Mouse (Mus musculus) right cerebral cortex, postnatal 10 days (tissue): ENCODE measurements around the gene Mapk6.

Experiments used
- DNase-seq, 2 experiments: peaks; one replicate each; pipeline ENCODE4 v3.0.0; 2021; ENCODE audit warnings: low spot score in 2 of 2

Gene Mapk6

DNA sequence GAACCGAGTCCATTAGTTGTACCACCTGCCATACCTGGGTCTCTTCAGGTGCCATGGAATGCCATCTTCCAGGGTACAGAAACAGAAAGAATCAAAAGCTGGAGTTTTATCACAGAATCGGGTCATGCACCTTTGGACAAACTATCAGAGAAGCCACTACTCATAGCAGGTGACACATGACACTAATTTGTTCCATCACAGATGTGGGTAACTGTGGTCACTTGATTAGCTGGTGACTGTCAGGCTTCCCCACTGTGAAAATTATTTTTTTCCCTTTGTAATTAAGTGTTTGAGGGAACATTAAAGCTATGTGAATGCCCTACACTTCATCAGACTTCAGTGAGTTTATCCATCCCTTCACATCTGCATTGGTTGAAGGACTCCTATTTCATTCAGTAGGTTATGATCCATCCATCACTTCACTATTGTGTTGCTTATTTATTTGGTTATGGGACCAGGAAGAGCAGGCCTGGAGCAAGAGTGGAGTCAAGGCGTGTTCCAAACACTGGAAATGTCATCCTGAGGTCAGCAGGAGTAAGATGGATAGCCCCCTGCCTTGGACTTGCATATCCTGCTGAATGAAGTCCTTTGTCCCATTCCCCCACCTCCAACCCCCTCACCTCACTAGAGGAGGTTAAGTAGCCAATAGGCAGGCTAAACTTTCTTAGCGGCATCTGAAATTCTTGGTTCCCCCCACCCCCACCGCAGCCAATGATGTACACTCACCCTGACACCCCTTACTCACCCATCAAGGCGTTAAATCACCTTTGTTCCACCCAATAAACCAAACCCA, 14.7 kb upstream of the Mapk6 start:
- DNase-seq = no peak

- DNase-seq = no peak
Measured at GRCm38 (mm10) chr9:75423683-75424082, 13.9 kb upstream of the Mapk6 start.

- no peak for DNase-seq
Measured at GRCm38 (mm10) chr9:75422251-75422691, 12.5 kb upstream of the Mapk6 start.

DNA sequence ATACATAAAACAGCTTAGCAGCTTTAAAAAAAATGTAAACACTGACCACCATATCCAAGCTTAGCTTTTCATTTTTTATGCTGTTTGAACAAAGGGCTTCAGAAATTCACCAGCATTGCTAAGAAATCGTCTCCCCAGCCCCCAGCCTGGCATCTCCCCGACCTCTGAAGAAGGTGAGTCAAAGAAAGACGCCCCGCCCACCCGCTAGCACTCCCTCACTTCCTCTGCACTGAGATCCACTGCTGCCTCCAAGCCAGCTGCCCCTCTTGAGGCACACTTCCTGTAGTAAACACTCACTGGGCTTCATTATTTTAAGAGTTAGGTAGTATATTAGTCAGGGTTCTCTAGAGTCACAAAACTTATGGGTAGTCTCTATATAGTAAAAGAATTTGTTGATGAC, 4.4 kb upstream of the Mapk6 start:
- DNase-seq = no peak

GRCm38 (mm10) chr9:75413206-75413605, 3.4 kb upstream of the Mapk6 start:
- no peak for DNase-seq

GRCm38 (mm10) chr9:75411584-75411983, 1.8 kb upstream of the Mapk6 start:
- DNase-seq = no peak

DNA sequence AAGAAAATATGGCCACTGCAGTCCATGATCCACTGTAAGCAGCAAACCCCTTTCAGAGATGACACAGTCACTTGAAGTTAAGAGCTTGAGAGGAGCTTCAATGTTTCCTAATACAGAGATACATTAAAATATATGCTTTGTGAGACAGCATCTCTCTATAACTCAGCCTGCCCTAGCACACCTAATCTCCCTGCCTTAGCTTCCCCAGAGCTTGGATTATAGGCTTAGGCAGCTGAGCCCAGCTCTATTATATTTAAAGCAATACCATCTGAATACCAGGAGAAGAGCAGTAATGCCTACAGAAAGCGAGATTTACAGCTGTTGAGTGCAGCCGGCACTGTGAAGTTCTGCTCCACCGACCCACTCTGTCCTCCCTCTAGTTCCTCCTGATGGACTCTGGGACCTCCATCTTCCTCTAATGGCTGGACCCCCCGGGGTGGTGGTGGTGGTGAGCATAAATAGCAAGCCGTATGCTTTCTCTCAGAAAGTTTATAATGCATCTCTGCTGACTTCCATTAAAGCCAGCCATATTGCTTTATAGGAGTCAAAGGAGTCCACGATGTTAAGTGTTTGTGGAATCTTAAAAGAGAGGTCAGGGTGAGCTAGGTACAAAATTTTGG, 1.2 kb upstream of the Mapk6 start:
- DNase-seq = no peak

DNA sequence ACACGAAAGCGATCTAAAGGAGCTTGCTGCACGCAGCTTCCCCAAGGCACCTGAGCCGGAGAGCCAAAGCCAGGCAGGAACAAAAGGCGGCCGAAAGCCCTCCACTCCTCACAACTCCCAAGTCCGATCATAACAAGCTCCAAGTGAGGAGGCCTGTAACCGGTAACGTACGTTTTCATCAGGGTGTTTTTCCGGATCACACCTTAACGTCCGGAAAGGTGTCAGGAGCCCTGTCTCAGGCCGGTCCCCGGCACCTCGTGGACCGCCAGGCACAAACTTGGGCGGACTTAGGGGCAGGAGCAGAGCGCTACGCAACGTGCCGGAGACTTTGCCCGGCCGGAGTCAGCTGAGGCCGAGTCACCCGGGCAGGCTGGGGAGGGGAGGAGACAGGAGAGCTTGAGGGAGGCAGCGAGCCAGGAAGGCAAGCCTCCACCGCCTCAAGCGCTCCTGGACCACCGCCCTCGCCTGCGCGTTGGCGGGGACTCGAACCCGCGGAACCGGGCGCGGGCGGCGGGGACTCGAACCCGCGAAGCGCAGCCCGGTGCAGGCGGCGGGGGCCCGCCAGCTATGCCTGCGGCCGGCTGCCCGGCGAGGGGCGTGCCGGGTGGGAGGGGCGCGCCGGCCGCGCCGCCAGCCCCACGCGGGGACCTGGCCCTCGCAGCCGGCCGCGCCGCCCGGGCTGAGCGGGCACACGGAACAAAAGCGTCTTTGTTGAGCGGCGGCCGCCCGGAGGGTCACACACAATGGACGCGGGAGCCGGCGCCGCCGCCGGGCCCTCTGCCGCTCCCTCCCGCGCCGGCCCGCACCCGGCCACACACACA, 564 bp downstream of the Mapk6 start:
- peak; percentile 77 to 78 for DNase-seq

- DNase-seq = no peak
Measured at GRCm38 (mm10) chr9:75408204-75408826, 1.5 kb downstream of the Mapk6 start.

DNA sequence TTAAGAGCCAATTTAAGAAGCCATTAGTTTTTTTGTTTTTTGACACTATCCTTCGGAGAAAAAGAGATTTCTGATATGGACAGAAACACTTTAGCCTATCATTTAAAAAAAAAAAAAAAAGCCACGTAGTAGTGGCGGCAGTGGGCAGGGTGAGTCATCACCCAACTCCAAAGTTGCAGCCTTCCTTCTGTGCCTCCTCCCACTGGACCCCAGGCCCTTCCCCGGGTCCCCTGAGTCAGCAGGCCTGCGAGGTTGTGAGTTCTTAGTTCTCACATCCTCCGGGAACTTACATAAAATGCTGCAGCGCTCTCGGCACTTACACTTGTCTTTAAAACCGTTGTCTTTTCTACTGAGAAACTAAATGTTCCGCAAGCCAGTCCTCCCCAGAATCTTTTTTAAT, 2.0 kb downstream of the Mapk6 start:
- peak; percentile 56 to 57 for DNase-seq

DNA sequence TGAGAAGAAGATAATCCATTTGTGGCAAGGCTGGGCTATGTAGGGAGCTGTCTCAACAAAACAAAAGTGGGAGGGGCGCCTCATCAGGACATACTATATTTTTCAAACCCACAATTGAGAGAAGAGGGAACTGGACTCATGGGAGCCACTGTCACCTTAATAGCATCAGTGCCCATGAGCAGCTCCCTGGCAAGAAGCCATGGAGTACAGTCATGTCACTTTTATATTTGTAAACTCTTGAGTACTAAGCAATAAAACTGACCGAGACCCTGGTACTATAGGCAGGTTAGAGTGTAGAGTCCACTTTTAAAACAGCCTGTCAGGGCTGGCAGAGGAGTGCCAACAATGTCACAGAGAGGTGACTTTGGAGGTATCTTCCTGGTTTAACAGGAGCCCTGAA, 3.7 kb downstream of the Mapk6 start:
- no peak for DNase-seq

- DNase-seq = no peak
Measured at GRCm38 (mm10) chr9:75403520-75403919, 6.3 kb downstream of the Mapk6 start.

DNA sequence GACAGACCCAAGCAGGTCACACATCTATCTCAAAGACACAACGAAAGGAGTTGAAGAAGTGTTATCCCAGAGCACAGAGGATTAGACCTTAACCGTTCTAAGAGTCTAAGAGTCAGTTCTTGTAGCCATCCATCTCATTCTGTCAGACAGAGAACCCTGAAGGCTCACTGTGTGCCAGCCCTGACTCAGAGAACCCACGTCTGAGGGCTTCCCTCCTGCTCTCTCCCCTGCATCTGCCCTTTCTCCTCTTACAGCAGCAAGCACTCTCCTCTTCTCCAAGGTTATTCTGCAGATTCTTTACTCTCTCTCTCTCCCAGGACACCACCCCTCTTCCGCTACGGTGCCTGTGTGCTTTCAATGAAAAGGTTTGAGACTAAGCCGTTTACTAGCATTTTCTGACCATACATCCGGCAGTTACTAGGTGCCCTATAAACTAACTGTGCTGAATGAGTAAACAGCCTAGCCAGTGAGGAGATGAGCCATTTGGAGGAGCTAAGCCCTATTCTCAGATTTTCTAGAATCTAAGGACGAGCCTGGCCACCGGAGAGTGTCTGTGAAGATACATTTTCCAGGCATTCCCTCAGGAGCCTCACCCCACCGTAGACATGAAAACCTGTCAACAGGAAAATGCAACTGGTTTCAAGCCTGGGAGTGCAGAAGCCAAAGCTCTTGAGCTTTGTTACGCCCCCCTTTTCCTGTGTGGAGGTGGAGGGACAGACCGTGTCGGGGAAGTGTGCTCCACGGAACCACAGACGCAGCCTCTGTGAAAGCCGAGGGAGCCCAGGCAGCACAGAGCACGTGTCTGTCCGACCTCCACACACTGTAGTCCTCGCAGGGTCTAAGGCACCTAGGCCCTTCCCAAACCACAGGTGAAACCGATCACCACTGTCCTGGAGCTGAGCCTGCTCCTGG, 8.0 kb downstream of the Mapk6 start:
- no peak for DNase-seq

GRCm38 (mm10) chr9:75400639-75401038, 9.2 kb downstream of the Mapk6 start:
- no peak for DNase-seq

DNA sequence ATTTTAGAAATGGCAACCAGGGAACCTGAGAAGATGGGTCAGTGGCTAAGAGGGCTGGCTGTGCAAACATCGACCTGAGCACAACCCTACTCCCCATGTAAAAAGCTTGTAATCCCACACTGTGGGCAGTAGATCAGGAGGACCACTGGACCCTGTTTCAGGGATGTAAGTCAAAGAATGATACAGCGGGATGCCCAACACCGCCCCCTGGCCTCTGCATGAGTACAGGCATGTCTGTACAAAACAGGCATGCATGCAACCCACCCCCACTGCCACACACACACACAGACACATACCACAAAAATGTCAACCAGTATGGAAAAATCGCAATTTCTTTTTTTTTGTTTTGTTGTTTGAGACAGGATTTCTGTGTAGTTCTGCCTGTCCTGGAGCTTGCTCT, 10.7 kb downstream of the Mapk6 start:
- no peak for DNase-seq

GRCm38 (mm10) chr9:75395971-75396370, 13.8 kb downstream of the Mapk6 start:
- no peak for DNase-seq

DNA sequence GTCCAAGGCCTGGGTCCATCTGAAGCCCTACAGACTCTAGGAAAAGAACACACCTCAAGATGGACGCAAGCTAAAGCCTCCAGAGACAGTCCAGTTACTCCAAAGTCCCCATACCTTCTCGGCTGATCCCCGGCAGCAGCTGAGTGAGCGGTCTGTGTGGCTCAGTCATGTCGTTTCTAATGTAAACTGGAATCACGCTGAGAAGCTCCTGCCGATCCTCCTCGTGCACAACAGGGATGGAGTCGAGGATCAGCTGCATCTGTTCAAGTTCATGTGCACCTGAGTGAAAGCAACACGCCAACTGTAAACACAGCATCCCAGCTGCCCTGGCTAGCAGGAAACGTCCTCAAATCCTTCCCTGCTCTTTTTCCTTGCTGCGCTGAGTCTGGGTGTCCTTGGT, 16.6 kb downstream of the Mapk6 start:
- DNase-seq = no peak

GRCm38 (mm10) chr9:75385218-75385974, 24.4 kb downstream of the Mapk6 start:
- DNase-seq = no peak

DNA sequence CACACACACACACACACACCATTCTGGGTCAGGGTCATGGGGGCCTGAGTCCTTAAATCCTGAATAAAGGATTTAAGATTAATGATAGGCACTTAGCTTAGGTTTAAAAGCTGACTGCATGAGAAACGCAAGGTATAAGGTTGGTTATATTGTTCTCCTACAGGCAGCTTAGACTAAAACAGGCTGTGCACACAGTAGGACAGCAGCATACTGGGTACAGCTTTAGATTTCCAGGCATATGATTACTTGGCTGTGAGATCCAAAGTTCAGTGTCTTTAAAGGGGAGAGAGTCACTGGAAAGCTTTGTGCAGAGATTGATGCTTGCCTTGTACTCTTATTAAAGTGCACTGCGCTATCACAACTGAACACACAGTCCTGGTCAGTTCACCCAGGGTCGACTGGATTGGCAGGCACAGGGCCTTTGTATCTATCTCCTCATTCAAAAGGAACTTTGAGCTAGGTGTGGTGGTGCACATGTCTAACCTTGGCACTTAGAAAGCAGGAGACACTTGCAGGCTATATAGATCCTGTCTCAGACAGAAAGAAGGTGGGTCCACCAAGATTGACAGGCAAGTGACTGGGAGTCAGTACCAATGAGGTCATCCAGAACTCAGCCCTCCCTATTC, 25.4 kb downstream of the Mapk6 start:
- DNase-seq = no peak

GRCm38 (mm10) chr9:75383785-75384184, 26.0 kb downstream of the Mapk6 start:
- no peak for DNase-seq
